ENCODE assay signal across 10 mouse cellular contexts in genomic region chr3:101596686-101597085, GRCm38 (mm10). TPM values are rescaled to one million over a fixed set of nuclear protein-coding genes. Genes with fewer than 3 reads are reported as not detected.
A peak's percentile ranks its signal among the peaks of the same experiment; 100 is the strongest.
DNase-seq lines count a peak whose midpoint lies in the region; ATAC-seq and TF ChIP-seq lines count a peak whose summit lies in the region.
"Had no signal": no experiment of that assay in that cellular context is flagged by ENCODE, and none has a peak within 500 bp of the region (broad histone marks: within the 10 kb centered on the region; RNA-seq: fewer than 3 reads in every experiment).

No protein-coding gene starts in this region.

- no peak for ATAC-seq in hindbrain, postnatal 0 days

- no peak overlapping the region for H3K4me2 ChIP-seq in hindbrain, postnatal 0 days (ENCODE audit: low read depth, low read length)

- DNase-seq in heart, adult 18-20 months, result peak; percentile 68 to 72
- no peak for DNase-seq in heart, adult 8-10 months (ENCODE audit: low spot score)
- peak; percentile 15 to 23 for DNase-seq in spleen, postnatal 36 days (ENCODE audit: low spot score in 2 of 2)
- no peak for DNase-seq in spleen, postnatal 14 days (ENCODE audit: low spot score in 2 of 2)
- DNase-seq in hindbrain, postnatal 0 days (ENCODE audit: low spot score), result peak; percentile 66
- DNase-seq in testis, postnatal 14 days (ENCODE audit: low spot score), result peak; percentile 64
- DNase-seq in B cell, adult 2 months, result no peak
- no peak for DNase-seq in urinary bladder, adult 18-20 months (ENCODE audit: low spot score in 2 of 2)
- DNase-seq: gastrocnemius, postnatal 25 days had no signal

- H3K4me1 ChIP-seq in hindbrain, postnatal 0 days (ENCODE audit: insufficient read depth, low read length), result peaks cover 39% of the 10 kb centered on the region

- no peak overlapping the region for H3K9ac ChIP-seq in hindbrain, postnatal 0 days (replicated peaks; ENCODE audit: low read length)

- no peak overlapping the region for H3K4me3 ChIP-seq in hindbrain, postnatal 0 days (ENCODE audit: low read length)

- no peaks in the 10 kb centered on the region for H3K27me3 ChIP-seq in hindbrain, postnatal 0 days (ENCODE audit: insufficient read depth, low read length)

- 30% methylated on average over 8 of the region's 8 CpGs for WGBS in hindbrain, postnatal 0 days

- TF ChIP-seq CTCF in hindbrain, postnatal 0 days (IDR thresholded peaks at IDR 0.05; ENCODE audit: low read depth), result no peak

- H3K36me3 ChIP-seq in hindbrain, postnatal 0 days (ENCODE audit: insufficient read depth, low read length), result peaks cover 13% of the 10 kb centered on the region

- peak overlapping the region; percentile 16; the same call in 1 of the 2 replicates for H3K27ac ChIP-seq in hindbrain, postnatal 0 days

- no peaks in the 10 kb centered on the region for H3K9me3 ChIP-seq in hindbrain, postnatal 0 days (ENCODE audit: low read length)
- H3K9me3 ChIP-seq: G1E had no signal

RNA-seq across cellular contexts. Expression of gene Atp1a1, which starts 7.8 kb away (rescaled TPM):
- total RNA-seq in heart, adult 18-20 months (2021), result 100 to 1,000 TPM; 711 to 790 TPM
- 100 to 1,000 TPM; 757 to 917 (median 814) TPM for total RNA-seq in heart, adult 8-10 months (2022)
- 244 and 264 TPM in 2 replicates for total RNA-seq in hindbrain, postnatal 0 days (2014; rRNA removed)
- 66.3 and 66.4 TPM in 2 replicates for polyA plus RNA-seq in hindbrain, postnatal 0 days (2015; fragmentation: Nextera tagmentation; extraction: Ambion mirVana)

Comparison
In these comparisons a context has a peak if more than half of its experiments do, and no peak if none do; other contexts are left out.
1. DNase-seq: peak in heart, adult 18-20 months (2 of 2), spleen, postnatal 36 days (2 of 2), hindbrain, postnatal 0 days (single experiment) and testis, postnatal 14 days (single experiment); none in heart, adult 8-10 months (single experiment), spleen, postnatal 14 days (0 of 2), B cell, adult 2 months (0 of 2) and urinary bladder, adult 18-20 months (0 of 2).